Mouse (Mus musculus): Measurements from ENCODE around the gene Akap5.

GRCm38 (mm10) chr12:76289428-76289827, 35.3 kb upstream of the Akap5 start:
- TF ChIP-seq GATA1 (IDR thresholded peaks at IDR 0.05; ENCODE audit: borderline replicate concordance, low read length) (no peak), CTCF (IDR thresholded peaks at IDR 0.05; ENCODE audit: low read depth, low read length) (no peak)
